Mouse (Mus musculus) forebrain, embryonic 12.5 days (tissue): ENCODE measurements around the gene Pisd. TPM values are rescaled to one million over a fixed set of nuclear protein-coding genes. Genes with fewer than 3 reads are reported as not detected.
A peak's percentile ranks its signal among the peaks of the same experiment; 100 is the strongest.
"Not testable (repeated sequence)": the region's sequence is repeated elsewhere in the genome, so short reads cannot be mapped to it uniquely, and the experiment has no call there.

ENCODE experiments used
- ATAC-seq: fragments of 200-750 bp; cut with Nextera tagmentation; 2 replicates; pipeline ENCODE4 v1.8.0; 2017; ENCODE audit warnings: moderate TSS enrichment; ENCODE audit not compliant: low FRiP score
- H3K27ac ChIP-seq: fragments of 300-500 bp; sonication (generic); 2 replicates; pipeline ENCODE4 v1.5.1; 2016; ENCODE audit warnings: mild to moderate bottlenecking
- H3K27me3 ChIP-seq: fragments of 300-500 bp; sonication (generic); 2 replicates; pipeline ENCODE4 v1.6.1; 2016; ENCODE audit warnings: mild to moderate bottlenecking
- H3K36me3 ChIP-seq: fragments of 300-500 bp; sonication (generic); replicated peaks from 2 replicates; pipeline ENCODE4 v1.6.1; 2016; ENCODE audit warnings: mild to moderate bottlenecking
- H3K4me1 ChIP-seq: fragments of 300-500 bp; sonication (generic); 2 replicates; pipeline ENCODE4 v1.6.1; 2016
- H3K4me2 ChIP-seq: fragments of 300-500 bp; sonication (generic); 2 replicates; pipeline ENCODE4 v1.6.1; 2016; ENCODE audit warnings: mild to moderate bottlenecking, moderate library complexity
- H3K4me3 ChIP-seq: fragments of 300-500 bp; sonication (generic); replicated peaks from 2 replicates; pipeline ENCODE4 v1.5.1; 2016; ENCODE audit warnings: mild to moderate bottlenecking
- H3K9ac ChIP-seq: fragments of 300-500 bp; sonication (generic); 2 replicates; pipeline ENCODE4 v1.6.1; 2016; ENCODE audit warnings: mild to moderate bottlenecking
- H3K9me3 ChIP-seq: fragments of 300-500 bp; sonication (generic); 2 replicates; pipeline ENCODE4 v1.6.1; 2016
- WGBS: fragments of 180-500 bp; shearing (Covaris S2); methylation state at CpG from one replicate; pipeline ENCODE4 v1.1.7; 2016; 5-methylcytosine and 5-hydroxymethylcytosine counted together
- polyA plus RNA-seq: library from polyadenylated mRNA; unstranded; fragments of >200 nt; fragmentation: Nextera tagmentation; extraction: Ambion mirVana; gene quantifications from 2 replicates; pipeline ENCODE4 v1.2.1, GENCODE M21; 2016

Gene Pisd
- 70.6 and 70.7 TPM in 2 replicates for polyA plus RNA-seq

- Histone ChIP-seq H3K4me1 (peaks cover 6% of the 10 kb centered on the region), H3K27me3 (no peaks in the 10 kb centered on the region), H3K27ac (peak within 1 kb of the TSS; percentile 84), H3K4me3 (peak within 1 kb of the TSS; percentile 84), H3K4me2 (peak within 1 kb of the TSS; percentile 64), H3K36me3 (peaks cover 13% of the 10 kb centered on the region), H3K9ac (peak within 1 kb of the TSS; percentile 75), H3K9me3 (no peaks in the 10 kb centered on the region)
- ATAC-seq: peak; percentile 100
- WGBS: under 1% methylated on average over 52 of the region's 52 CpGs
Observed at GRCm38 (mm10) chr5:32785313-32785915, at the start of gene Pisd. Pisd (minus strand) TSS chr5:32785646.

GRCm38 (mm10) chr5:32834497-32834896 lies 49.1 kb upstream of the Pisd start:
- 90% methylated on average over 1 of the region's 1 CpGs for WGBS
- H3K36me3 ChIP-seq: peaks cover 82% of the 10 kb centered on the region

GRCm38 (mm10) chr5:32830054-32830453 lies 44.6 kb upstream of the Pisd start:
- Histone ChIP-seq H3K4me1 (no peaks in the 10 kb centered on the region), H3K27ac (no peak overlapping the region), H3K4me3 (no peak overlapping the region), H3K4me2 (no peak overlapping the region), H3K27me3 (no peaks in the 10 kb centered on the region), H3K9me3 (no peaks in the 10 kb centered on the region), H3K9ac (no peak overlapping the region), H3K36me3 (peaks cover 87% of the 10 kb centered on the region)
- ATAC-seq: no peak
- 91% methylated on average over 2 of the region's 2 CpGs for WGBS

More at GRCm38 (mm10) chr5:32834497-32834896, 49.1 kb upstream of the Pisd start:
- Histone ChIP-seq H3K27me3 (no peaks in the 10 kb centered on the region), H3K4me2 (no peak overlapping the region), H3K4me1 (no peaks in the 10 kb centered on the region), H3K27ac (no peak overlapping the region), H3K4me3 (no peak overlapping the region), H3K9ac (no peak overlapping the region), H3K9me3 (no peaks in the 10 kb centered on the region)
- no peak for ATAC-seq

GRCm38 (mm10) chr5:32828766-32829165 lies 43.3 kb upstream of the Pisd start:
- H3K4me2 ChIP-seq, H3K9ac ChIP-seq, H3K4me1 ChIP-seq, H3K4me3 ChIP-seq, H3K27ac ChIP-seq, ATAC-seq, H3K27me3 ChIP-seq, H3K9me3 ChIP-seq: not testable (repeated sequence)
- H3K36me3 ChIP-seq: peaks cover 74% of the 10 kb centered on the region
- WGBS: 96% methylated on average over 1 of the region's 1 CpGs

GRCm38 (mm10) chr5:32827009-32827408 lies 41.6 kb upstream of the Pisd start, which contains the start of gene Gm20671:
Gm20671 (minus strand) TSS chr5:32827109.
- no peak within 1 kb of the TSS for H3K27ac ChIP-seq
- no peak within 1 kb of the TSS for H3K9ac ChIP-seq
- peaks cover 71% of the 10 kb centered on the region for H3K36me3 ChIP-seq
- WGBS: 95% methylated on average over 7 of the region's 7 CpGs
- H3K9me3 ChIP-seq: no peaks in the 10 kb centered on the region
- H3K27me3 ChIP-seq: no peaks in the 10 kb centered on the region
- H3K4me2 ChIP-seq: no peak within 1 kb of the TSS
- H3K4me3 ChIP-seq: no peak within 1 kb of the TSS
- no peak for ATAC-seq
- H3K4me1 ChIP-seq: no peaks in the 10 kb centered on the region

GRCm38 (mm10) chr5:32820471-32820870 lies 35.0 kb upstream of the Pisd start:
- 94% methylated on average over 8 of the region's 8 CpGs for WGBS
- Histone ChIP-seq H3K4me1 (no peaks in the 10 kb centered on the region), H3K9ac (no peak overlapping the region), H3K4me2 (no peak overlapping the region), H3K27me3 (no peaks in the 10 kb centered on the region), H3K36me3 (peaks cover 66% of the 10 kb centered on the region), H3K4me3 (no peak overlapping the region), H3K9me3 (no peaks in the 10 kb centered on the region), H3K27ac (no peak overlapping the region)
- no peak for ATAC-seq

- ATAC-seq: no peak
- Histone ChIP-seq H3K9me3 (no peaks in the 10 kb centered on the region), H3K4me3 (no peak overlapping the region), H3K9ac (no peak overlapping the region), H3K27me3 (no peaks in the 10 kb centered on the region), H3K36me3 (peaks cover 70% of the 10 kb centered on the region), H3K4me1 (no peaks in the 10 kb centered on the region), H3K27ac (no peak overlapping the region), H3K4me2 (no peak overlapping the region)
- whole genome bisulfite sequencing: 98% methylated on average over 4 of the region's 4 CpGs
Observed at GRCm38 (mm10) chr5:32815396-32815795, 29.9 kb upstream of the Pisd start.

GRCm38 (mm10) chr5:32786454-32786853 lies 1.0 kb upstream of the Pisd start:
- 100% methylated on average over 1 of the region's 1 CpGs for WGBS
- H3K36me3 ChIP-seq: peaks cover 13% of the 10 kb centered on the region

GRCm38 (mm10) chr5:32784726-32785125 lies 720 bp downstream of the Pisd start:
- H3K4me2 ChIP-seq: peak overlapping the region; percentile 64
- peaks cover 13% of the 10 kb centered on the region for H3K36me3 ChIP-seq
- peak overlapping the region; percentile 75 for H3K9ac ChIP-seq
- peak overlapping the region; percentile 84 for H3K4me3 ChIP-seq
- peaks cover 6% of the 10 kb centered on the region for H3K4me1 ChIP-seq
- H3K27ac ChIP-seq: no peak overlapping the region
- H3K27me3 ChIP-seq: no peaks in the 10 kb centered on the region
- H3K9me3 ChIP-seq: no peaks in the 10 kb centered on the region
- 24% methylated on average over 5 of the region's 5 CpGs for WGBS
- no peak; the same call in 1 of the 2 replicates for ATAC-seq

More at GRCm38 (mm10) chr5:32786454-32786853, 1.0 kb upstream of the Pisd start:
- H3K9me3 ChIP-seq, H3K4me3 ChIP-seq, H3K27me3 ChIP-seq, H3K9ac ChIP-seq, H3K4me1 ChIP-seq, H3K27ac ChIP-seq, ATAC-seq, H3K4me2 ChIP-seq: not testable (repeated sequence)

- Histone ChIP-seq H3K4me3 (no peak overlapping the region), H3K9ac (no peak overlapping the region), H3K4me1 (peaks cover 6% of the 10 kb centered on the region), H3K27ac (no peak overlapping the region), H3K36me3 (peaks cover 6% of the 10 kb centered on the region), H3K9me3 (no peaks in the 10 kb centered on the region), H3K4me2 (no peak overlapping the region), H3K27me3 (no peaks in the 10 kb centered on the region)
- 96% methylated on average over 5 of the region's 5 CpGs for WGBS
- ATAC-seq: no peak
Observed at GRCm38 (mm10) chr5:32781596-32781995, 3.9 kb downstream of the Pisd start.

- Histone ChIP-seq H3K27ac (no peak overlapping the region), H3K4me1 (no peaks in the 10 kb centered on the region), H3K36me3 (peaks cover 16% of the 10 kb centered on the region), H3K9me3 (no peaks in the 10 kb centered on the region), H3K27me3 (no peaks in the 10 kb centered on the region), H3K9ac (no peak overlapping the region), H3K4me3 (no peak overlapping the region), H3K4me2 (no peak overlapping the region)
- no peak for ATAC-seq
- 91% methylated on average over 3 of the region's 3 CpGs for WGBS
Observed at GRCm38 (mm10) chr5:32778168-32778567, 7.3 kb downstream of the Pisd start.

- Histone ChIP-seq H3K36me3 (peaks cover 32% of the 10 kb centered on the region), H3K27ac (no peak overlapping the region), H3K4me2 (no peak overlapping the region), H3K9me3 (no peaks in the 10 kb centered on the region), H3K9ac (no peak overlapping the region), H3K27me3 (no peaks in the 10 kb centered on the region), H3K4me1 (no peaks in the 10 kb centered on the region), H3K4me3 (no peak overlapping the region)
- 70% methylated on average over 2 of the region's 2 CpGs for WGBS
- no peak for ATAC-seq
Observed at GRCm38 (mm10) chr5:32772361-32772760, 13.1 kb downstream of the Pisd start.
